Mouse (Mus musculus): ENCODE results near the gene Rccd1.

DNA sequence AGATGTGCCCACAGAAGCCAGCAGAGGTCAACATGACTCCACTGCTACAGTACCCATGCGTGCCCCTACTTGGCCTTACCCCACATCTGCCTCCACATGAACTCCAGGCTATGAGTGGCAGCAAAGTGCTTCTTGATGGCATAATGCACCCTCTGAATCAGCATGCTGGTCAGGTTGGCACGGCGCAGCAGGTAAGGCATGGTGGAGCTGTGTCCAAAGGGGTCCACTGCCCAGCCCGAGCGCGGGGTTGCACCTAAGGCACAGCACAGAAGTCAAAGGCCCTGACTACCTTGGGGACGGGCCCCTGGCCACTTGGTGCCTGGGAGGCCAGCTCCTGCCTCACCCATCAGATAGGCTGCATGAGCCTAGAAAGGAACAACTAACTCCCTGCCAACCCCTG is 43.0 kb upstream of the Rccd1 start:
- TF ChIP-seq EP300 (IDR thresholded peaks at IDR 0.05; ENCODE audit: low read depth) = no peak
- no peak for TF ChIP-seq CTCF (IDR thresholded peaks at IDR 0.05; ENCODE audit: low read depth)
